Mouse (Mus musculus) hindbrain, postnatal 0 days (tissue): ENCODE data around the gene Invs. TPM values are rescaled to one million over a fixed set of nuclear protein-coding genes. Genes with fewer than 3 reads are reported as not detected.

Experiments
- ATAC-seq: fragments of 200-750 bp; cut with Nextera tagmentation; 2 replicates; pipeline ENCODE4 v1.8.0; 2017; ENCODE audit warnings: mild to moderate bottlenecking, moderate TSS enrichment, moderate library complexity
- DNase-seq: peaks from one replicate; pipeline ENCODE4 v3.0.0-alpha.2; 2015; ENCODE audit warnings: low spot score
- H3K27ac ChIP-seq: fragments of 300-500 bp; sonication (generic); 2 replicates; pipeline ENCODE4 v1.5.1; 2014; ENCODE audit warnings: mild to moderate bottlenecking
- H3K27me3 ChIP-seq: fragments of 300-500 bp; sonication (generic); 2 replicates; pipeline ENCODE4 v1.6.1; 2014; ENCODE audit warnings: low read length, mixed read lengths; ENCODE audit not compliant: insufficient read depth
- H3K36me3 ChIP-seq: fragments of 300-500 bp; sonication (generic); 2 replicates; pipeline ENCODE4 v1.6.1; 2014; ENCODE audit warnings: low read length, mixed read lengths; ENCODE audit not compliant: insufficient read depth
- H3K4me1 ChIP-seq: fragments of 300-500 bp; sonication (generic); 2 replicates; pipeline ENCODE4 v1.6.1; 2014; ENCODE audit warnings: antibody characterized with exemption, low read length, mixed read lengths; ENCODE audit not compliant: insufficient read depth
- H3K4me2 ChIP-seq: fragments of 300-500 bp; sonication (generic); 2 replicates; pipeline ENCODE4 v1.6.1; 2014; ENCODE audit warnings: low read depth, mild to moderate bottlenecking, low read length, moderate library complexity, mixed read lengths
- H3K4me3 ChIP-seq: fragments of 300-500 bp; sonication (generic); 2 replicates; pipeline ENCODE4 v1.5.1; 2014; ENCODE audit warnings: low read length
- H3K9ac ChIP-seq: fragments of 300-500 bp; sonication (generic); replicated peaks from 2 replicates; pipeline ENCODE4 v1.6.1; 2014; ENCODE audit warnings: mild to moderate bottlenecking, low read length, moderate library complexity, mixed read lengths
- H3K9me3 ChIP-seq: fragments of 300-500 bp; sonication (generic); 2 replicates; pipeline ENCODE4 v1.6.1; 2016; ENCODE audit warnings: low read length, mixed read lengths
- CTCF ChIP-seq: IDR thresholded peaks from 2 replicates; pipeline ENCODE4 v1.5.1; 2016; ENCODE audit warnings: antibody characterized with exemption, control low read depth, low read depth
- WGBS: fragments of 180-500 bp; shearing (Covaris S2); extraction: QIAGEN DNeasy Blood & Tissue Kit; methylation state at CpG from one replicate; pipeline ENCODE4 v1.1.7; 2014; 5-methylcytosine and 5-hydroxymethylcytosine counted together
- polyA plus RNA-seq: library from polyadenylated mRNA; unstranded; fragments of >200 nt; fragmentation: Nextera tagmentation; extraction: Ambion mirVana; gene quantifications from 2 replicates; pipeline ENCODE4 v1.2.1, GENCODE M21; 2015
- total RNA-seq: library from RNA; depleted of rRNA; stranded (reverse); fragments of >200 nt; gene quantifications from 2 replicates; pipeline ENCODE4 v1.2.3, GENCODE M21; 2014; rRNA removed

Gene Invs
- total and polyA plus RNA-seq, 2 experiments from 2014 or later = 2.9 to 10.9 TPM

DNA sequence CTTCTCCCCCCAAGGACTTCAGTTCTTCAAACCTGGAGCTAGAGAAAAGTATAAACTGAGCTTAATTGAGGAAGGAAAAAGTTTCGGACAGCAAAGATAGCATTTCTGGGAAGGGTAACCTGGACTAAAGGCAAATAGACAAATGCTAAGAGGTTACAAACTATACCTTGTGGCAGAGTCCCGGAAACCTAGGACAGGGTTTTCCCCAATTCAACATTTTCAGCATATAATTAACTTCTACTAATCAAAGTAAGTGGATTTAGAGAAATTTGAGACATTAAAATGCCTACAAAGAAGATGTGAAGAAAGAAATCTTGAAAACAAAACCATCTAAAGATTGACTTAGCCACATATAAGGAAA, 194.1 kb downstream of the Invs start:
- WGBS = 85% methylated on average over 2 of the region's 2 CpGs
- ATAC-seq (no peak), DNase-seq (no peak)
- H3K9me3 ChIP-seq = no peaks in the 10 kb centered on the region
- H3K4me1 ChIP-seq = peaks cover 4% of the 10 kb centered on the region; the same call in 1 of the 2 replicates
- peak overlapping the region; percentile 94 for H3K4me2 ChIP-seq
- H3K9ac ChIP-seq = peak overlapping the region; percentile 78
- H3K36me3 ChIP-seq = 0 out of 2 replicates have a peak, but pooled peaks cover 1% of the 10 kb centered on the region
- H3K27me3 ChIP-seq = no peaks in the 10 kb centered on the region
- H3K4me3 ChIP-seq = peak overlapping the region; percentile 73
- H3K27ac ChIP-seq = no peak overlapping the region
- TF ChIP-seq CTCF = no peak

GRCm38 (mm10) chr4:48481287-48481686, 201.7 kb downstream of the Invs start:
- 43% methylated on average over 2 of the region's 2 CpGs for WGBS
- H3K9ac ChIP-seq = no peak overlapping the region
- peak; percentile 63 for TF ChIP-seq CTCF

More at GRCm38 (mm10) chr4:48481287-48481686, 201.7 kb downstream of the Invs start:
- Histone ChIP-seq H3K4me3 (no peak overlapping the region), H3K4me1 (no peaks in the 10 kb centered on the region), H3K9me3 (no peaks in the 10 kb centered on the region), H3K36me3 (no peaks in the 10 kb centered on the region), H3K27me3 (no peaks in the 10 kb centered on the region), H3K27ac (no peak overlapping the region), H3K4me2 (no peak overlapping the region)
- ATAC-seq (no peak), DNase-seq (peak; percentile 58)

Other genes with a start within 250 kb of the Invs start
- 2.1 and 2.9 TPM in 2 replicates for gene Nr4a3, start 234.6 kb upstream of the Invs start, total RNA-seq
- 1.2 and 1.8 TPM in 2 replicates for gene Nr4a3, start 234.6 kb upstream of the Invs start, polyA plus RNA-seq
- gene Stx17, start 154.8 kb upstream of the Invs start, total RNA-seq = 15.6 and 23.0 TPM in 2 replicates
- 25.4 and 27.7 TPM in 2 replicates for gene Stx17, start 154.8 kb upstream of the Invs start, polyA plus RNA-seq
- gene Erp44, start 202 bp upstream of the Invs start, total RNA-seq = 15.1 and 27.3 TPM in 2 replicates
- gene Erp44, start 202 bp upstream of the Invs start, polyA plus RNA-seq = 50.4 and 52.5 TPM in 2 replicates
- gene Tex10, start 193.7 kb downstream of the Invs start, total RNA-seq = 21.5 and 24.2 TPM in 2 replicates
- gene Tex10, start 193.7 kb downstream of the Invs start, polyA plus RNA-seq = 19.7 and 21.6 TPM in 2 replicates